Mouse (Mus musculus) brain, embryonic 14.5 days (tissue): ENCODE data around the gene D230025D16Rik.

ENCODE experiments used
- CTCF ChIP-seq: fragments of 200-500 bp; IDR thresholded peaks from 2 replicates; pipeline ENCODE4 v1.5.1; 2012; ENCODE audit warnings: inconsistent platforms, mild to moderate bottlenecking, moderate library complexity, borderline replicate concordance; ENCODE audit not compliant: insufficient read depth, insufficient read length; ENCODE audit errors: extremely low read depth
- POLR2A ChIP-seq: fragments of 200-500 bp; IDR thresholded peaks from 2 replicates; pipeline ENCODE4 v1.6.1; 2012; ENCODE audit warnings: mild to moderate bottlenecking, inconsistent platforms, borderline replicate concordance; ENCODE audit not compliant: poor library complexity, insufficient read depth, insufficient read length, severe bottlenecking; ENCODE audit errors: extremely low read depth

- TF ChIP-seq POLR2A = no peak
- no peak for TF ChIP-seq CTCF
These were observed 38.4 kb downstream of the D230025D16Rik start for GRCm38 (mm10) chr8:105263244-105263912.
